Mouse (Mus musculus): Measurements from ENCODE around the gene Rpl23. TPM values are rescaled to one million over a fixed set of nuclear protein-coding genes. Genes with fewer than 3 reads are reported as not detected.
"Not testable (repeated sequence)": the region's sequence is repeated elsewhere in the genome, so short reads cannot be mapped to it uniquely, and the experiment has no call there.

Rpl23 gene
- polyA plus RNA-seq, 1 experiment from 2014 or later, result 449 TPM

GRCm38 (mm10) chr11:97742591-97742990 lies 39.6 kb downstream of the Rpl23 start:
- DNase-seq (ENCODE audit: extremely low spot score, low spot score), result no peak
- Histone ChIP-seq H3K4me1 (peaks cover 37% of the 10 kb centered on the region), H3K27me3 (ENCODE audit: poor library complexity, severe bottlenecking) (no peaks in the 10 kb centered on the region), H3K4me3 (peak overlapping the region; percentile 90; the same call in 1 of the 2 replicates), H3K27ac (0 out of 2 replicates have a peak overlapping the region, but pooled peaks have one; percentile 2), H3K9me3 (no peaks in the 10 kb centered on the region), H3K36me3 (replicated peaks) (peaks cover 21% of the 10 kb centered on the region)
- 91% methylated on average over 9 of the region's 9 CpGs for WGBS

GRCm38 (mm10) chr11:97742157-97742556 lies 40.1 kb downstream of the Rpl23 start:
- H3K4me1 ChIP-seq, result peaks cover 37% of the 10 kb centered on the region

GRCm38 (mm10) chr11:97740190-97740589 lies 42.0 kb downstream of the Rpl23 start:
- Histone ChIP-seq H3K27ac (0 out of 2 replicates have a peak overlapping the region, but pooled peaks have one; percentile 17), H3K4me1 (peaks cover 33% of the 10 kb centered on the region), H3K27me3 (ENCODE audit: poor library complexity, severe bottlenecking) (no peaks in the 10 kb centered on the region), H3K36me3 (replicated peaks) (peaks cover 2% of the 10 kb centered on the region; the same call in 1 of the 2 replicates), H3K9me3 (no peaks in the 10 kb centered on the region), H3K4me3 (no peak overlapping the region)
- DNase-seq (ENCODE audit: extremely low spot score, low spot score), result no peak
- 59% methylated on average over 7 of the region's 7 CpGs for WGBS

More at GRCm38 (mm10) chr11:97742157-97742556, 40.1 kb downstream of the Rpl23 start:
- Histone ChIP-seq H3K27ac (0 out of 2 replicates have a peak overlapping the region, but pooled peaks have one; percentile 2), H3K36me3 (replicated peaks) (peaks cover 17% of the 10 kb centered on the region), H3K27me3 (ENCODE audit: poor library complexity, severe bottlenecking) (no peaks in the 10 kb centered on the region), H3K4me3 (0 out of 2 replicates have a peak overlapping the region, but pooled peaks have one; percentile 90), H3K9me3 (no peaks in the 10 kb centered on the region)
- 91% methylated on average over 5 of the region's 5 CpGs for WGBS
- DNase-seq (ENCODE audit: extremely low spot score, low spot score), result no peak

GRCm38 (mm10) chr11:97739155-97739554 lies 43.1 kb downstream of the Rpl23 start:
- H3K27me3 ChIP-seq (ENCODE audit: poor library complexity, severe bottlenecking), result no peaks in the 10 kb centered on the region
- no peak for DNase-seq (ENCODE audit: extremely low spot score, low spot score)
- WGBS, result 90% methylated on average over 3 of the region's 3 CpGs
- peaks cover 2% of the 10 kb centered on the region; the same call in 1 of the 2 replicates for H3K36me3 ChIP-seq (replicated peaks)
- H3K9me3 ChIP-seq, result no peaks in the 10 kb centered on the region
- H3K4me3 ChIP-seq, result no peak overlapping the region
- peaks cover 34% of the 10 kb centered on the region for H3K4me1 ChIP-seq
- no peak overlapping the region for H3K27ac ChIP-seq

- H3K36me3 ChIP-seq (replicated peaks), result peaks cover 2% of the 10 kb centered on the region; the same call in 1 of the 2 replicates
- H3K4me1 ChIP-seq, result peaks cover 34% of the 10 kb centered on the region
- WGBS, result 66% methylated on average over 6 of the region's 6 CpGs
- DNase-seq (ENCODE audit: extremely low spot score, low spot score), result no peak
- H3K27me3 ChIP-seq (ENCODE audit: poor library complexity, severe bottlenecking), result no peaks in the 10 kb centered on the region
- H3K4me3 ChIP-seq, result no peak overlapping the region
- no peak overlapping the region for H3K27ac ChIP-seq
- H3K9me3 ChIP-seq, result no peaks in the 10 kb centered on the region
These were observed 43.5 kb downstream of the Rpl23 start for GRCm38 (mm10) chr11:97738703-97739102.

- H3K36me3 ChIP-seq (replicated peaks), result peaks cover 5% of the 10 kb centered on the region
- peaks cover 33% of the 10 kb centered on the region for H3K4me1 ChIP-seq
- WGBS, result 84% methylated on average over 4 of the region's 4 CpGs
- H3K9me3 ChIP-seq, result no peaks in the 10 kb centered on the region
- no peak overlapping the region for H3K27ac ChIP-seq
- no peak overlapping the region for H3K4me3 ChIP-seq
- no peak for DNase-seq (ENCODE audit: extremely low spot score, low spot score)
- H3K27me3 ChIP-seq (ENCODE audit: poor library complexity, severe bottlenecking), result no peaks in the 10 kb centered on the region
These were observed 44.6 kb downstream of the Rpl23 start for GRCm38 (mm10) chr11:97737600-97737999.

- 90% methylated on average over 5 of the region's 5 CpGs for WGBS
- peaks cover 28% of the 10 kb centered on the region for H3K4me1 ChIP-seq
- no peaks in the 10 kb centered on the region for H3K9me3 ChIP-seq
- no peak overlapping the region for H3K4me3 ChIP-seq
- no peaks in the 10 kb centered on the region for H3K27me3 ChIP-seq (ENCODE audit: poor library complexity, severe bottlenecking)
- no peak for DNase-seq (ENCODE audit: extremely low spot score, low spot score)
- no peak overlapping the region for H3K27ac ChIP-seq
- H3K36me3 ChIP-seq (replicated peaks), result peaks cover 14% of the 10 kb centered on the region
These were observed 45.6 kb downstream of the Rpl23 start for GRCm38 (mm10) chr11:97736645-97737044.

GRCm38 (mm10) chr11:97734810-97735209 lies 47.4 kb downstream of the Rpl23 start:
- Histone ChIP-seq H3K36me3 (replicated peaks) (peaks cover 29% of the 10 kb centered on the region), H3K4me1 (peaks cover 19% of the 10 kb centered on the region)
- not testable (repeated sequence) for DNase-seq (ENCODE audit: extremely low spot score, low spot score); H3K9me3 ChIP-seq; H3K27ac ChIP-seq; H3K4me3 ChIP-seq; H3K27me3 ChIP-seq (ENCODE audit: poor library complexity, severe bottlenecking)
- 91% methylated on average over 5 of the region's 5 CpGs for WGBS

- peaks cover 24% of the 10 kb centered on the region for H3K4me1 ChIP-seq
- no peaks in the 10 kb centered on the region for H3K9me3 ChIP-seq
- H3K36me3 ChIP-seq (replicated peaks), result peaks cover 37% of the 10 kb centered on the region
- no peaks in the 10 kb centered on the region for H3K27me3 ChIP-seq (ENCODE audit: poor library complexity, severe bottlenecking)
- 29% methylated on average over 10 of the region's 10 CpGs for WGBS
- peak overlapping the region; percentile 40; the same call in 1 of the 2 replicates for H3K27ac ChIP-seq
- peak; percentile 25 for DNase-seq (ENCODE audit: extremely low spot score, low spot score)
- H3K4me3 ChIP-seq, result no peak overlapping the region
These were observed 48.5 kb downstream of the Rpl23 start for GRCm38 (mm10) chr11:97733689-97734088.

- Histone ChIP-seq H3K36me3 (replicated peaks) (peaks cover 86% of the 10 kb centered on the region), H3K27me3 (ENCODE audit: poor library complexity, severe bottlenecking) (no peaks in the 10 kb centered on the region), H3K4me1 (peaks cover 17% of the 10 kb centered on the region), H3K27ac (no peak overlapping the region), H3K9me3 (no peaks in the 10 kb centered on the region), H3K4me3 (no peak overlapping the region)
- DNase-seq (ENCODE audit: extremely low spot score, low spot score), result no peak
- 86% methylated on average over 7 of the region's 7 CpGs for WGBS
These were observed 53.5 kb downstream of the Rpl23 start for GRCm38 (mm10) chr11:97728730-97729129.

- Histone ChIP-seq H3K4me3 (no peak overlapping the region), H3K27ac (no peak overlapping the region), H3K4me1 (peaks cover 13% of the 10 kb centered on the region), H3K9me3 (no peaks in the 10 kb centered on the region), H3K27me3 (ENCODE audit: poor library complexity, severe bottlenecking) (no peaks in the 10 kb centered on the region), H3K36me3 (replicated peaks) (peaks cover 91% of the 10 kb centered on the region)
- DNase-seq (ENCODE audit: extremely low spot score, low spot score), result no peak
- 88% methylated on average over 7 of the region's 7 CpGs for WGBS
These were observed 53.9 kb downstream of the Rpl23 start for GRCm38 (mm10) chr11:97728311-97728710.
